Mouse (Mus musculus) CD8-positive naive resting alpha-beta T cell, adult 57 days (primary cell): ENCODE results near the gene Alx3. TPM values are rescaled to one million over a fixed set of nuclear protein-coding genes. Genes with fewer than 3 reads are reported as not detected.

Experiments used
- total RNA-seq: library from RNA; stranded (reverse); gene quantifications from one replicate; pipeline ENCODE4 v1.2.4, GENCODE M21; 2023

Alx3 gene
- total RNA-seq: not detected

DNA sequence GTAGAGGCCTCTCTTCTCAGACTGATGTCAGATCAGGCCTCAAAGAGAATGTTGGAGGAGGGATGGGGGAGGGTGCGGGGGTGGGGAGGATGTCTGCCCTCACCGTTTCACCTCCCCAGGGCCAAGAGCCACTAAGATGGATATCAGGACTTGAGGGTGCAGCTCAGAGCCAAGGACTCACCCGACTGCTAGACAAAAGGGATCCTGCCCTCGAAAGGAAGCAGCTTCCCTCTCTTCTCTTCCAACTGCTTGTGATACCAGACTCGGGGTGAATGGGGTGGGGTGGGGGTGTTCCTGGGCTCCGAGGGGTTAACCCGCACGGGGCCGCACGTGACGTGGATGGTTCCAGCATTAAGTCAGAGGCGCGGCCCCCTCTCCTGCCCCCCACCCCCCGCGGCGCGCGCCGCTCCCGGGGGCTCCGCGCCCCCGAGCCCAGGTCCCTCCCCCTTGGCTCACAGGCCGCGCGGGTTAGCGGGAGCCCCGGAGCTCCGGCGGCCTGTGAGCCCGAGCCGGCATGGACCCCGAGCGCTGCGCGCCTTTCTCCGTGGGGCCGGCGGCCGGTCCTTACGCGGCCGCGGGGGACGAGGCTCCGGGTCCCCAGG, at the start of gene Alx3:
Gene Alx3, plus strand, starts transcription at position 370 of the 602 bp plus-strand sequence.

DNA sequence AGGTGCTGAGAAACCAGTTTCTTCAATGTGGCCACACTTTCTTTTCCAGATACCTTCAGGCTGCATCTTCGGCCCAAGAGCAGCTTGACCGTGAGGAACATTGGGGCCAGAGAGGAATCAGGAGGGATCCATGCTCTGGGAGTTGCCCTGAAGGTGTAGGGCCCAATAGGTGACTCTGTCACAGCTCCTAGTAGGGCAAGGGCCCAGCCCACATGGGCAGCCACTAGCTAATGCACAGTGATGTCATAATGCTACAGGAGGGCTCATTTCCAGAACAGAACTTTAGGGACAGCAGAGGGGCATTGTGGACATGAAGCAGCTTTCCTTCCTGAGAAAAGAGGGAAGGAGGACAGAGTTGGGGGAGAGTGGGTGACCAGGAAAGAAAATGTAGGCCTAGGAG, 40.0 kb upstream of the Alx3 start, which contains the start of gene Ubl4b:
Gene Ubl4b, minus strand, starts transcription at position 232 of the 400 bp plus-strand sequence.

DNA sequence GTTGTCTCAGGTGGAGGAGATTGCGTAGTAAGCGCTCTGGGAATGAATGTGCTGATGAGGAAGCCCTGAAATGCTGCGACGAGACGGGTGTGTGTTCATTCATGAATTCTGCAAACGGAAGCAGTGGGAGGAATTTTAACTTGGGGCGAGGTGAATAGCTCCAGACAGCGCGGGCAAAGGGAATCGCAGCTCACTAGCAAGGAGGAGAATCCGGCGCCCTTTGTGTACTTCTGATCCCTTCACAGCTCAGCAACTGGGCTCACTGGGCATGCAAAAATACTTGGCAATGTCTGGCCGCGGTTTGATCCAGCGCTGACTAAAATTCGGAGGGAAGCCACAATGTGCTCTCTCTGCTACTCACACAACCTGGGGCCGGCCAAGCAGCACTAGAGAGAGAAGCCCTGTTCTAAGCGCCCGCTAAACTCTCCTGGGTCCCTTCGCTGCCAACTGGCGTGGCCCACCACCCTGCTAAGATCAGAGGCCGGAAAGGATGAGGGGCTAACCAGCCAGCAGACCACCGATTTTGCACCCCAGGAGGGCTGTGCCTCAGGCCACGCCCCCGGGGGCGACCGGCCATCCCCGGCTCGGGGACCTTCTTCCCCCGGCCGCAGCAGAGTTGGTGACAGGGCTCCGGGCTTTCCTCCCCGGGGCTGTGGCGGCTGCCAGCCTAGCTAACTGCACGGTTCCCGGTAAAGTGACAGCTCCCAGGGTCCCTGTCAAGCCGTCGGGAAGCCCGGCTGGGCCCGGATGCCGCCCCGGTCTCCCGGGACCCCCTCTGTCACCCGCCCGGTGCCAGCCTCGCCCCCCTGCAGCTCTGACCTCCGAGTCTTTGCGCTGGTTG, 36.1 kb downstream of the Alx3 start, which contains the start of gene Gm10961:
Gene Gm10961, plus strand, starts transcription at position 641 of the 841 bp plus-strand sequence.

DNA sequence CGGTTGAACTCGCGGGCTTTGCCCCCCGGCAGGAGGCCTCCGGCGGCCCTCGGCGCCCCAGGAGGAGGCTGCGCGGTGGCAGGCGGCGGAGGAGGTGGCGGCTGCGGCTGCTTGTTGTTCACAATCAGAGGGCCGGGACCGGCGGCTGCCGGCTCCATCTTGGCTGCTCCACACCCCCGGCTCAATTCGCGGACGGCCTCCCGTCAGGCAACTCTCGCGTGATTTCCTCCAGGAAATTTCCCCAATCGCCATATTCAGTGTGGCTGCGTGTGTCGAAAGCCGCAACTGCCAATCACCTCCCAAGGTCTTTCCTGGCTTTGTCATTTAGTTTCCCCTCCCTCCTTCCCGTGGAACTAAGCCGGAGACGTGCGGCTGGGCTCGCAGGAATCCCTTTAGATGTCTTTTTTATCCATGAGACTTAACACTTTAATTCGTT, 36.7 kb downstream of the Alx3 start, which contains the start of gene Strip1:
Gene Strip1, minus strand, starts transcription at position 172 of the 436 bp plus-strand sequence.

Other genes starting within 250 kb of the Alx3 start
- not detected for gene Kcnc4, start 135.5 kb upstream of the Alx3 start, total RNA-seq
- not detected for gene Slc6a17, start 77.0 kb upstream of the Alx3 start, total RNA-seq
- not detected for gene Ubl4b, start 40.0 kb upstream of the Alx3 start, total RNA-seq
- not detected for gene Gm10961, start 36.3 kb downstream of the Alx3 start, total RNA-seq
- 48.0 TPM for gene Strip1, start 36.7 kb downstream of the Alx3 start, total RNA-seq
- gene Ahcyl1, start 101.5 kb downstream of the Alx3 start, total RNA-seq: 73.9 TPM
- 3.1 TPM for gene Csf1, start 165.4 kb downstream of the Alx3 start, total RNA-seq